Mouse (Mus musculus) cerebellum, postnatal 14 days (tissue): ENCODE data around the gene Hpn.

Experiments used
- DNase-seq, 2 experiments: peaks; one replicate each; pipeline ENCODE4 v3.0.0; 2021; ENCODE audit warnings: mixed read lengths in 2 of 2

Hpn gene

DNA sequence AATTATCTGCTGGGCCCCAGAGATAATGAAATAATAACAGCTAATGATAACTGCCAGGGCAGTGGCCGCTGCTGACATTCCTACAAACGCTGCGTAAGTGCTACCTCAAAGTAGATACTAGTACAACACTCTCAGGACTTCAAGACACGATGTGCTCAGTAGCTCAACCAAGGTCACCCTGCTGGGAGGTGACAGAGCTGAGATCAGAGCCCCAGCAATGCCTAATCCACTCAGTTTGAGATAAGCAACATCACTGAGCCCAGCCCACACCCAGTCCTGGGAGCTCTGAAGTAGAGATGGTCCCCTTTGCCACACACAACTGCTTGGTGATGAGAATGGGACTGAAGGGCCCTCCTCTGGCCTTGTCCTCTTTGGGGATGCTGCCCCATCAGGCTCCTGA is 25.2 kb upstream of the Hpn start:
- no peak for DNase-seq

- peak; percentile 85 for DNase-seq
Observed at GRCm38 (mm10) chr7:31139765-31140164, 24.7 kb upstream of the Hpn start.

DNA sequence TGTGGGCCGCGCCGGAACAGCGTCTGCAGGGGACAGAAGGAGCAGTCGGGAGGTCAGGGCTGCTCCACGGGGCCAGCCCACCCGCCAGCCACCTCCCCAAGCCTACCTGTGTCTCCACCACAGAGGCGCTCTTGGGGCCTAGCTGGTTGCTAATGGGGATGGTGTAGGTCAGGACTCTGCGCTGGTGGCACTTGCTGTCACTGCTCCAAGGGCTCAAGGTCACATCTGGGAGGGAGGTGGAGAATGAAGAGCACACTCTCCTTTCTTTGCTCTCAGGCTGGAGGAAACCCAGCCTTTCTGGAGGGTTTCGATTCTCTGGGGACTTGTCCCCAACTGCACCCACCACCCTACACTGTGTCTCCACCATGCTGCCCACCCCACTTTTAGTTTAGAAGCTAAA is 20.6 kb upstream of the Hpn start:
- DNase-seq, result no peak

- DNase-seq, result no peak
Observed at GRCm38 (mm10) chr7:31131866-31132265, 16.8 kb upstream of the Hpn start.

DNA sequence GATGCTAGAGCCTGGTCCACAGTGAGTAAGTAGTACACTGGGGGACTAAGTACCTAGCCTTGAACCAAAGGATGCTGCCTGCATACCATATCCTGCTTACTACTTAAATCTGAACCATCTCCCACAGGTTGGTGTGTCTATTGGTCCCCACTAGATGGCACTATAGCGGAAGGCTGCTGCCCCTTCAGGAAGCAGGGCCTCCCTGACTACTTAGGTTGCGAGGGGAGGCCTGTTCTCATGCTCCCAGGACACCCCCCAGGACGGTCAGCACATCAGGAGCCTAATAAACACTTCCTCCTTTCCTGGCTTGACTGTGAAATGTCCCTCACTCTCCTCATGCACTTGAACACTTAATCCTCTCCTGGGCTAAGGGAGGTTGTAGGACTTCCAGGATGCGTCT is 15.8 kb upstream of the Hpn start:
- peak; percentile 71 to 74 for DNase-seq

DNA sequence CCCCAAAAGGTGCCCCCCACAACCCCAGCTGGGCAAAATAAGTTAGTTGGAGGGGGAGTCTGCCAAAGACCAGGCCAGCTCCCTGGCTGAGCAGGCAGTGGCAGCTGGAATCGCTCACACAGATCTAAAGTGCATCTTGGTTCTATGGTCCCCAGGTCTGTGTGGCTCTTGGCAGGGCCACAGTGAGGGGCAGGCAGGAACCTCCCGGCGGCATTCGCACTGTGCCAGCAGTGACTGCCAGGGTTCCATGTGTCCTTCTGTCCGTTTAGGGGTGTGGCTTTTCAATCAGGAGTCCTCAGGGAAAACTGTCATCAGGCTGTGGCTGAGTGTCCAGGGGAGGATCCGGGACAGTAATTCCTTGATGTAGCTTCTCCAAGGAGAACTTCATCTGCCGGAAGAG is 15.1 kb upstream of the Hpn start:
- DNase-seq, result no peak

- peak in 1 of 2 experiments; percentile 24 for DNase-seq
Observed at GRCm38 (mm10) chr7:31128157-31128705, 13.1 kb upstream of the Hpn start.

- DNase-seq, result peak; percentile 77 to 83
Observed at GRCm38 (mm10) chr7:31126851-31127724, 12.0 kb upstream of the Hpn start, which contains the start of gene Scn1b. TSS of gene Scn1b (minus strand) at chr7:31127003.

DNA sequence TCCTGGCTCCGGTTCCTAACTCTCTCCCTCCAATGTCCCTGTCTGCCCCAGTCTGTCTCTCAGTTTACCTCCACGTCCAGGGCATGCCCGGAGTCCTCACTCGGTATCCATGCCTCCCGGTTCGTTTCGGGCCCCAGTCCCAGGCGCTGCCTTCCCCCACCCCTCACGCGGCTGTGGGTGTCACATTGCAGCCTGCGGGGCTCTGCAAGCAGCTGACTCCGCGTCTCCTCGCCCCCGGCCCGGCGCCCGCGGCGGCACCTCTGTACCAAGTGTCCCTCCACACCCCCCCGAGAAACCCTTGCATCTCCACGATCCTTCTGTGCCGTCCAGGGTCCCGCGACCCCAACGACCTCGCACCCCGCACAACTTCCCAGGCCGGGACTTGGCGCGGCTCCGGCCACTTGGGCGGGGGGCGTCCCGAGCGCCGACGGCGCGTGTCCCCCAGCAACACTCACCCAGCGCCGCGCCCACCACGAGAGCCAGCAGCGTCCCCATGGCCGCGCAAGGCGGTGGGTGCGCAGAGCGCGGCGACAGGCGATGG is 11.2 kb upstream of the Hpn start:
- peak; percentile 58 to 59 for DNase-seq

DNA sequence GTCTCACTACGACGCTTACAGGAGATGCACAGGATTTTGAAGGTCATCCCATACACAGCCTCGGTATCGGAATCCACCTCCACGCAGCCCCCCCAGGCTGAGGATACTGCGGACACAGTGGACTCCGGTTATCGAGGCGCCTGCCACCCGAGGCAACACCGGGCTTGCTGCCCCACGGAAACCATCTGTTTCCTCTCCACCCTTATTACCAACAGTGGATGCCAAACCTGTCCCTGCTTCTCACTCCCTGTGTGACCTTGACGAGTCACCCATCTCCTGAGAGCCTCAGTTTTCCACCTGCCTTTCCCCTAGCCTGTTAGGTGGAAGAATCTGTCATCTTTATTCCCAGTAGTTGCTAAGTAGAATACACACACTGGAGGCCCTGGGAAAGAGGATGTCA is 10.0 kb upstream of the Hpn start:
- DNase-seq, result peak; percentile 63 to 78

DNA sequence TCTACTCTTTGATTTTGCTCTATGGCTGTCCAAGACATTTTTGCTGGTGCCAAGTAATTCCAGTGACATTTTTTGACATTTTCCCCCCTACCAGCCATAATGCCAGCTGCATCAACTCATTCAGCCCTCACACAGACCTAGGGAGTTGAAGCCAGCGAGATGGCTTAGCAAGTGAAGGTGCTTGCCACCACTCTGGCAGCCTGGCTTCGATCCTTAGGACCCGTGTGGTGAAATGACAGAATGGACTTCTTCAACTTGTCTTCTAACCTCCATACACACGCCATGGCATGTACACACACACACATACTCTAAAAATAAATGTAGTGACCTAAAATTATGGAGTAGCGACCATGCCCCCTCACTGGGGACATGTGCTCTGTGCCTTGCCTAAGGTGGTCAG is 9.3 kb upstream of the Hpn start:
- DNase-seq, result no peak

- DNase-seq, result no peak
Observed at GRCm38 (mm10) chr7:31123697-31124096, 8.6 kb upstream of the Hpn start.

DNA sequence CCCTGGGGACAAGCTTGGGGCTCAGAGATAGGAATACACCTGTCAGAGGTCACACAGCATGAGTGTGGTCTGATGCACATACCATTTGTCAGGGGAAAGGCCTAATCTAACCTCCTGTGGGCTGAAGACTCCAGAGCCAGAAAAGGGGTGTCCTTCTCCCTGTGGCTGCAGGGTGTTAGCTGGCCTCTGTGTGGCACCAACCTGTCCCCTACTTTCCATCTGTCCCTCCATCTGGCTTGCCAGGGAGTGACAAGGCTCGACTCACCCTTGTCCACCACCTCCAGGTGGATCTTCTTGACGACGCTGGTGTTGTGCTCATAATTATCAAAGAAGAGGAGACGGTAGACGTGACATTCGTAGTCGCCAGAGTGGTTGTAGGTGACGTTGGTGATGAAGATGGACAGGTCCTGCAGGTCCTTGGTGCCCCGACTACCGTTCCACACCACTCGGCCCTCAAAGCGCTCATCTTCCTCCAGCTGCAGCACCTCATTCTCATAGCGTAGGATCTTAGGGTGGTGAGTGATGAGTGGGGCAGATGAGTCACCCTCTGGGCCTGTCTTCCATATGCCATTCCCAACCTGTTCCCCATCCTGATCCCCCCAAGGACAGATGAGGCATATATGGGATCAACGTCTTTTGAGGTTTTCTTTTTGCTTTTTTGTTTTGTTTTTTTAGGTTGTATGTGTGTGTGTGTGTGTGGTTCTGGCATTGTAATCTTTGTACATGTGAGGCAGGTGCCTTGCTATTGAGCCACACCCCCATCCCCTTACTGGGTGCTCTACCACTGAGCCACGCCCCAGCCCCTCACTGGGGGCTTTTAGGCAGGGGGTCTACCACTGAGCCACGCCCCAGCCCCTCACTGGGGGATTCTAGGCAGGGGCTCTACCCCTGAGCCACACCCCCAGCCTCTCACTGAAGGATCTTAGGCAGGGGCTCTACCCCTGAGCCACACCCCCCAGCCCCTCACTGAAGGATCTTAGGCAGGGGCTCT is 7.8 kb upstream of the Hpn start:
- DNase-seq, result peak; percentile 52 to 73

- DNase-seq, result no peak
Observed at GRCm38 (mm10) chr7:31119556-31119955, 4.5 kb upstream of the Hpn start.

DNA sequence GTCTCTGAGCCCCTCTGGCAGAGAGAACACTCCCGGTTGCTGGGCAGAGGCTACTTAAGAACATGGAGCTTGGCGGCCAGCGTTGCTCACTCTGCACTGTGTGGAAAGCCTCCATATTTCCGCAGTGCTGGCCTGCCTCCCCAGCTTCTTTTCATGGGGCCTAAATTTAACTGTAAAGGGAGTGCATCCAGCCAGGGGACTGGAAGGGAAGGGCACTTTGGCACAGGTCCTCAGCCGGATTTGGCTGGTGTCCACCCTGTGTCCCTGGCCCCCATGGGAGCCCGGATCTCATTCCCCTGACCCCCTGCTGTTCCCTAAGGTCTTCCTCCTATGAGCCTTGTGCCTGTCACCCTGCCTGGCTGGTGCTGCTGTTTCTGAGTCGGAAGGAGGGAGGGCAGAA is 3.4 kb upstream of the Hpn start:
- peak; percentile 76 to 77 for DNase-seq

DNA sequence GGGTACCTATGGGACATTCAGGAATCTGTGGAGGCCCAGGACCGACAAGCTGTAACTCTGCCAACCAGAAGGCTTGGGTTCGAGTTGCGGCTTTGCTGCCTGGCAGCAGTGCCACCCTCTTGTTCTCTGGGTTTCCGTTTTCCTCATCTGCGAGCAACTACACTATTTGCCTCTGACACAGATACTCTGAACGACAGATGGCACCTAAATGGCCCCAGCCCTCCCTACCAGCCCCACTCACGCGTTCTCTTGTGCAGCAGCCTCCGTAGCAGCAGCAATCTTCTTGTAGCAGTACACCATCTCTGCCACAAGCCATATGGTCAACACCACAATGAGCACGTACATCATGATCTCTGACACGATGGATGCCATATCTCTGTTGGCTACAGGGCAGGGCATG is 2.4 kb upstream of the Hpn start:
- DNase-seq, result peak in 1 of 2 experiments; percentile 52

DNA sequence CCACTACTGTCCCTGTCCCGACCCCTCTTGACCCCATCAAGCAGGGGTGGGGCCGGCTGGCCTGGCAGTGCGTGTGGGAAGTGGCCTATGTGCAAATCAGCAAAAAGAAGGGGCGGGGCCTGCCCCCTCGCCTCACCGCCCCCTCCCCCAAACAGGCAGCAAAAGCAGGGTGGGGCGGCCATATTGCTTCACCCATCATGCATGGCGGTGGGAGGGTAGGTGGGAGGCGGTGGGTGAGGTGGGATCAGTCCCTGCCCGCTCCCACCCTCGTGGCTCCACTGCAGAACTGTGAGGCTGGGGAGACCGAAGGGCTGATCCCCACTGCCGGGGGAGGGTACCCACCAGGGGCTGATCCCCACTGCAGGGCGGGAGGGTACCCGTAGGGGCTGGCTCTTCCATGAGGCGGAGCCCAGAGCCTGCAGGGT is 1.6 kb upstream of the Hpn start:
- no peak for DNase-seq

GRCm38 (mm10) chr7:31115587-31116043 is 525 bp upstream of the Hpn start:
- peak; percentile 65 to 70 for DNase-seq

- peak in 1 of 2 experiments; percentile 30 for DNase-seq
Observed at GRCm38 (mm10) chr7:31114646-31115045, 444 bp downstream of the Hpn start.

- DNase-seq, result no peak
Observed at GRCm38 (mm10) chr7:31113800-31114199, 1.3 kb downstream of the Hpn start.

- no peak for DNase-seq
Observed at GRCm38 (mm10) chr7:31112036-31112435, 3.1 kb downstream of the Hpn start.

GRCm38 (mm10) chr7:31110861-31111385 is 4.2 kb downstream of the Hpn start:
- DNase-seq, result no peak
